Mouse (Mus musculus): Measurements from ENCODE around the gene Itih3.

GRCm38 (mm10) chr14:30904307-30904706, 19.3 kb downstream of the Itih3 start:
- TF ChIP-seq CTCF (IDR thresholded peaks at IDR 0.05; ENCODE audit: insufficient read depth, low read length) (no peak), POLR2A (IDR thresholded peaks at IDR 0.05; ENCODE audit: borderline replicate concordance, extremely low read depth, low read depth, low read length) (no peak)

Measured in lung, adult 2 months (tissue).